Mouse (Mus musculus): ENCODE results near the gene Rpl13a. TPM values are rescaled to one million over a fixed set of nuclear protein-coding genes. Genes with fewer than 3 reads are reported as not detected.

Rpl13a gene
- total and polyA plus RNA-seq, 2 experiments from 2014 or later = 780 to 1,972 TPM

DNA sequence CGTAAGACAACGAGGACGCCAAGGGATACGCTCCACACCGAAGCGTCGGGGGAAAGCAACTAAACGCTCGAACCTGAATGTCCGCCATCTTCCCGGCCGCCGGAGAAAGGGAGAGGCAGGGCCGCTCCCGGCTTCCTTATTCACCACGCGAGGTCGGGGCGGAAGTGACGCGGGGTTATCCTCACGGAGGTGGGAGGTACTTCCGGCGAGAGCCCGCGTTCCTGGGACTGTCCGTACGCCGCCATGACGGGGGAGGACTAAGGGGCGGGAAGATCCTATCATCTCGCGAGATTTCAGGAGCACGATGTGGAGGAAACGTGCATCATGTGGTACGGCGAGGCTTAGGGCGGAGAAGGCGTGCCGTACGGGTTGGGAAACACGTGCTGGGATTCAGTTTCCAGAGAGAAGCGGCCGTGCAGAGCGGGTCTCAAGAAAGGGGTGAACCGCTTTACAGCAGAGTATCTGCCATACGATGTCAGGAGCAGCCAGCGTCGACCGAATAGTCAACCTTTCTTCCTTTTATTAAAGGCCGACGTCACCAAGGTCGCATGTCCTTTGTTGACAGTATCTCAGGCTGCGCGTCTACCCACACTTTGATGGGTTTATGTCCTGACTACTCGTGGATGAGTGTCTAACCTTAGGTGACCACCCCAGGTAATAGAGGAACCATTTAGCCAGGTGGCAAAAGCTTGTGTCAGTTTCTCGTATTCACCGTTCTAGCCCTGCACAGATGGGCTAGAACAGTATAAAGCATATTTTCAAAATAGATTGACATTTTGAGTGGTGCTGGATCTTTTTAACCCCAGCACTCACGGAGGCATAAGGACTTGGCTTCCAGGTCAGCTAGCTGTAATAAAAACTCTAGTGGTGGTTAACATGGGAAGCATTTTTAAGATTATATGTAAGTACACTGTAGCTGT is 4.1 kb downstream of the Rpl13a start, which contains the start of gene Rps11:
TSS of gene Rps11 (minus strand) at position 216 of the 920 bp plus-strand sequence.
- peaks cover 28% of the 10 kb centered on the region for H3K4me1 ChIP-seq (ENCODE audit: control insufficient read depth, insufficient read depth)
- H3K4me2 ChIP-seq (ENCODE audit: low read depth, low read length) = peak within 1 kb of the TSS; percentile 96
- WGBS = 1% methylated on average over 59 of the region's 59 CpGs

DNA sequence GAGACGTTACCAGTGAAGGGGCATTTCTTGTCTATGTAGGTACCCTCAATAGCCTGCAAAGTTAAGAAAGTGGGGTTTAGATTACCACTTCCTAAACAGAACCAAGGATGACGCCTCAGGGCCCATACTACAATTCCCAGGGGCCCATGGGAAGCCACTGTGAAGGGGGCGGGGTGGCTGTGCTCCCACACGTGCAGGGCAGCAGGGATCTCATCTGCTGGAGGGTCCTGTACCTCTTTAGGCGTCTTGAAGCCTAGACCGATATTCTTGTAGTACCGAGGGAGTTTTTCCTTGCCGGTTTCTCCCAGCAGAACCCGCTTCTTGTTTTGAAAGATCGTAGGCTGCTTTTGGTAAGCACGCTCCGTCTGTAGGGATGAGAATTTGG is 5.4 kb downstream of the Rpl13a start:
- no peak for ATAC-seq (ENCODE audit: insufficient read depth, low read depth)
- H3K27ac ChIP-seq (ENCODE audit: low read depth) = peak overlapping the region; percentile 89

More for the DNA sequence above, 4.1 kb downstream of the Rpl13a start, which contains the start of gene Rps11:
- Histone ChIP-seq H3K27me3 (ENCODE audit: control insufficient read depth, insufficient read depth, low read length) (no peaks in the 10 kb centered on the region), H3K9ac (replicated peaks; ENCODE audit: low read depth, low read length) (peak within 1 kb of the TSS; percentile 93), H3K9me3 (replicated peaks; ENCODE audit: control insufficient read depth, low read length) (no peaks in the 10 kb centered on the region), H3K27ac (ENCODE audit: low read depth) (peak within 1 kb of the TSS; percentile 89), H3K36me3 (replicated peaks; ENCODE audit: control insufficient read depth, insufficient read depth, low read length) (peaks cover 58% of the 10 kb centered on the region), H3K4me3 (ENCODE audit: low read depth, low read length) (peak within 1 kb of the TSS; percentile 82)
- no peak for TF ChIP-seq CTCF (IDR thresholded peaks at IDR 0.05; ENCODE audit: low read depth)
- peak; percentile 93 for TF ChIP-seq EP300 (IDR thresholded peaks at IDR 0.05; ENCODE audit: low read depth)
- DNase-seq (ENCODE audit: low spot score) (peak; percentile 99), ATAC-seq (ENCODE audit: insufficient read depth, low read depth) (peak; percentile 79)

DNA sequence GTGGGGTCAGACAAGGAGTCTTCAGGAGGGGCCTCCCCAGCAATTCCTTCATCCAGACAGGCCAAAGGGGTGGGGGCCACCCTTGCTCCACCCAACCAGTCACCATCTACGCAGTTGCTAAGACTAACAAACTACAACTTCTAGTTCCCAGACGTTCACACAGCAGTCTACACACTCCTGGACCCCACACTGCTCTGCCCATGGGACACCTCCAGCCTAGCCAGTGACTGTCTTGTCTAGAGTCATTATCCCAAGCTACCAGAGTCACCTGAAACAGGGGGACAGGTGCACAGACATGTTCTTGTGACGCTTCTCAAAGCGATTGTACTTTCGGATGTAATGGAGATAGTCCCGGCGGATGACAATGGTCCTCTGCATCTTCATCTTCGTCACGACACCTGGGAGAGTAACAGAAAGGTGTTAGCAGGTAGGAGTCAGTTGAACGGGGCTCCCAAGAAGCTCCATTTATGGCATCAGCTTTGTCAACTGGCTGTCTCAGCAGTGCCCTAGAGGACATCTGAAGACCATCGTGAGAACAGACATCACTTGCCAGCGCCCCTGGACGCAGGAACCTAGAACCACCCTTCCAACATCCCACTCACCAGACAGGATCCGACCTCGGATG is 5.9 kb downstream of the Rpl13a start:
- Histone ChIP-seq H3K4me1 (ENCODE audit: control insufficient read depth, insufficient read depth) (peaks cover 23% of the 10 kb centered on the region), H3K4me3 (ENCODE audit: low read depth, low read length) (peak overlapping the region; percentile 82; the same call in 1 of the 2 replicates), H3K9ac (replicated peaks; ENCODE audit: low read depth, low read length) (peak overlapping the region; percentile 93; the same call in 1 of the 2 replicates), H3K27ac (ENCODE audit: low read depth) (peak overlapping the region; percentile 89; the same call in 1 of the 2 replicates), H3K27me3 (ENCODE audit: control insufficient read depth, insufficient read depth, low read length) (no peaks in the 10 kb centered on the region), H3K9me3 (replicated peaks; ENCODE audit: control insufficient read depth, low read length) (no peaks in the 10 kb centered on the region), H3K36me3 (replicated peaks; ENCODE audit: control insufficient read depth, insufficient read depth, low read length) (peaks cover 63% of the 10 kb centered on the region), H3K4me2 (ENCODE audit: low read depth, low read length) (peak overlapping the region; percentile 96)
- DNase-seq (ENCODE audit: low spot score) = no peak
- 81% methylated on average over 15 of the region's 15 CpGs for WGBS
- TF ChIP-seq EP300 (IDR thresholded peaks at IDR 0.05; ENCODE audit: low read depth) (no peak), CTCF (IDR thresholded peaks at IDR 0.05; ENCODE audit: low read depth) (no peak)
- no peak for ATAC-seq (ENCODE audit: insufficient read depth, low read depth)

More for the DNA sequence above, 5.4 kb downstream of the Rpl13a start:
- WGBS = 18% methylated on average over 12 of the region's 12 CpGs
- no peak for TF ChIP-seq CTCF (IDR thresholded peaks at IDR 0.05; ENCODE audit: low read depth)
- TF ChIP-seq EP300 (IDR thresholded peaks at IDR 0.05; ENCODE audit: low read depth) = no peak
- peaks cover 24% of the 10 kb centered on the region for H3K4me1 ChIP-seq (ENCODE audit: control insufficient read depth, insufficient read depth)
- H3K9ac ChIP-seq (replicated peaks; ENCODE audit: low read depth, low read length) = peak overlapping the region; percentile 93
- H3K4me2 ChIP-seq (ENCODE audit: low read depth, low read length) = peak overlapping the region; percentile 96
- DNase-seq (ENCODE audit: low spot score) = no peak
- H3K9me3 ChIP-seq (replicated peaks; ENCODE audit: control insufficient read depth, low read length) = no peaks in the 10 kb centered on the region
- H3K36me3 ChIP-seq (replicated peaks; ENCODE audit: control insufficient read depth, insufficient read depth, low read length) = peaks cover 63% of the 10 kb centered on the region
- peak overlapping the region; percentile 82 for H3K4me3 ChIP-seq (ENCODE audit: low read depth, low read length)
- no peaks in the 10 kb centered on the region for H3K27me3 ChIP-seq (ENCODE audit: control insufficient read depth, insufficient read depth, low read length)

DNA sequence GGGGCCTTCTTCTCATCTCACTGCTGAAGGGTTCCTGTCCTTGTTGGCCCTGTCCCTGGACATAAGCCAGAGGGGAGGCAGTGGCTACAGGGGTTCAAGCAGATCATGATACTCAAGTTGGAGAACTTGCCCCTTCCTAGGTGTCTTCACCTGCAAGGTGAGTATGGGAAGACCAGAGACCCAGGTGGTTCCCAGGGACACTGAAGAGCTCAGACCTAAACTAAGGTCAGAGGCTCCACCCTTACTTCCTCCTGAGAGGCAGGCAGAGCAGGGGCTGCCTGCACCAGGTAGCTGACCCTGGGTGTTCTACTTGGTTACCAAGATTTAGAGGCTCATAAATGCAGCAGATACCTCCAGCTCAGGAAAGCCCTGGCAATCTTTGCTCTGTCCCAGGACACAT is 6.6 kb downstream of the Rpl13a start:
- Histone ChIP-seq H3K4me1 (ENCODE audit: control insufficient read depth, insufficient read depth) (peaks cover 15% of the 10 kb centered on the region), H3K4me3 (ENCODE audit: low read depth, low read length) (no peak overlapping the region), H3K9me3 (replicated peaks; ENCODE audit: control insufficient read depth, low read length) (no peaks in the 10 kb centered on the region), H3K4me2 (ENCODE audit: low read depth, low read length) (peak overlapping the region; percentile 33), H3K36me3 (replicated peaks; ENCODE audit: control insufficient read depth, insufficient read depth, low read length) (peaks cover 60% of the 10 kb centered on the region), H3K27ac (ENCODE audit: low read depth) (peak overlapping the region; percentile 63), H3K9ac (replicated peaks; ENCODE audit: low read depth, low read length) (no peak overlapping the region), H3K27me3 (ENCODE audit: control insufficient read depth, insufficient read depth, low read length) (no peaks in the 10 kb centered on the region)
- no peak for DNase-seq (ENCODE audit: low spot score)
- no peak for ATAC-seq (ENCODE audit: insufficient read depth, low read depth)
- TF ChIP-seq EP300 (IDR thresholded peaks at IDR 0.05; ENCODE audit: low read depth) (no peak), CTCF (IDR thresholded peaks at IDR 0.05; ENCODE audit: low read depth) (no peak)

DNA sequence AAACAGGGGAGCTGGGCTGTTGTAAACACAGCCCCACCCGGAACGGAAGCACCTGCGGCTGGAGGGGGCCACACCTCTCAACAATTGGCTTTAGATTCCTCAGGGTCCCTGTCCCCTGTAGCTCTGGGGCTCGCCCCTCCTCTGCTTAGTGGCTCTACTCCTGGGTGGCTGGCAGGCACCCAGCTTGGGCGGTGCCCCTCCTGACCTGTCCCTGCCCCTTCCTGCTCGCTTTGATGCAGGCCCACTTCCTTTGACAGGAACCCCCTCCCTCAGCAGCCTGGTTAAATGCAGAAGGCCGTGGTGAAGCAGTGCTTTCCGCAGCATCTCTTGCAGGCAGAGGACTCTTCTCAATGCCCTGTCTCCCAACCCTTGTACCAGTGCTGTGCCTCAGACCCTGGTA is 7.2 kb downstream of the Rpl13a start:
- TF ChIP-seq CTCF (IDR thresholded peaks at IDR 0.05; ENCODE audit: low read depth) (no peak), EP300 (IDR thresholded peaks at IDR 0.05; ENCODE audit: low read depth) (peak; percentile 71; the same call in 1 of the 2 replicates)
- Histone ChIP-seq H3K9me3 (replicated peaks; ENCODE audit: control insufficient read depth, low read length) (no peaks in the 10 kb centered on the region), H3K4me3 (ENCODE audit: low read depth, low read length) (no peak overlapping the region), H3K9ac (replicated peaks; ENCODE audit: low read depth, low read length) (no peak overlapping the region), H3K4me2 (ENCODE audit: low read depth, low read length) (peak overlapping the region; percentile 33; the same call in 1 of the 2 replicates), H3K27ac (ENCODE audit: low read depth) (peak overlapping the region; percentile 63), H3K27me3 (ENCODE audit: control insufficient read depth, insufficient read depth, low read length) (no peaks in the 10 kb centered on the region), H3K4me1 (ENCODE audit: control insufficient read depth, insufficient read depth) (peaks cover 10% of the 10 kb centered on the region), H3K36me3 (replicated peaks; ENCODE audit: control insufficient read depth, insufficient read depth, low read length) (peaks cover 54% of the 10 kb centered on the region)
- ATAC-seq (ENCODE audit: insufficient read depth, low read depth) (no peak), DNase-seq (ENCODE audit: low spot score) (no peak)
- WGBS = 41% methylated on average over 8 of the region's 8 CpGs

Data from heart, postnatal 0 days (tissue).